Mouse (Mus musculus) erythroid progenitor cell, adult 5-6 weeks (primary cell): Measurements from ENCODE around the gene Traip. TPM values are rescaled to one million over a fixed set of nuclear protein-coding genes. Genes with fewer than 3 reads are reported as not detected.

Experiments
- ATAC-seq: replicated peaks from 2 replicates; pipeline ENCODE4 v1.8.0; 2016; ENCODE audit warnings: moderate number of reproducible peaks, mild to moderate bottlenecking, moderate TSS enrichment, inconsistent platforms; ENCODE audit not compliant: poor library complexity, low FRiP score, severe bottlenecking
- total RNA-seq, 2 experiments: library from RNA; stranded (forward) in 1 of 2; stranded (reverse) in 1 of 2; fragments of 150-400 nt in 1 of 2; fragments of 186-747, 209-891 nt in 1 of 2; gene quantifications; 2 replicates each; pipeline versions ENCODE4 v1.2.3 to v1.2.4; 2015 to 2017; ENCODE audit warnings: low replicate concordance in 2 of 2

Gene Traip
- total RNA-seq (2015; ENCODE audit: low replicate concordance): 12.6 and 19.3 TPM in 2 replicates
- total RNA-seq (2017; ENCODE audit: low replicate concordance): 50.4 and 51.5 TPM in 2 replicates

- no peak for ATAC-seq
These were observed at the start of gene Traip for GRCm38 (mm10) chr9:107949922-107950235. Gene Traip (plus strand): TSS chr9:107950136.

GRCm38 (mm10) chr9:107900840-107901626 lies 48.9 kb upstream of the Traip start:
- 0 out of 2 replicates have a peak, but pooled peaks have one; percentile 45 for ATAC-seq

GRCm38 (mm10) chr9:107901627-107901914 lies 48.4 kb upstream of the Traip start:
- no peak for ATAC-seq

DNA sequence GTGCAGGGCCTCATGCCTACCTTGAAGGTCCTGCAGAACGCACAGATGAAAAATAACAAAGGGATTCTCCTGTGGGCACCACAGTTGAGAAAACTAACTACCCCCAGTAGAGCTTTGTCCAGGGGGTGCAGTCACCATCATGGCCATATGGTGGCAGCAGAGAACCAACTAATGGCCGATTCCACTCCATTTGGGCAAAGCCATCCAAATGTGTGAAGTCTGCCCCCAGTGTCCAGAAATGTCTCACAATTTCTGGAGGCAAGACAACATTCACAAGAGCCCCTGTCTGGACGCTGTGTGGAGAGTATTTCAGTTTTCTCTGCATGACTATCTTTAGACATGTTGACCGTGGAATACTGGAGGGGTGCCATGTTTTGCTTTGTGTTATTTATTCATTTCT lies 45.2 kb upstream of the Traip start:
- ATAC-seq: peak; percentile 89

- no peak for ATAC-seq
These were observed 43.5 kb upstream of the Traip start, which contains the start of gene Mst1r for GRCm38 (mm10) chr9:107906252-107906966. Gene Mst1r (plus strand): TSS chr9:107906873.

DNA sequence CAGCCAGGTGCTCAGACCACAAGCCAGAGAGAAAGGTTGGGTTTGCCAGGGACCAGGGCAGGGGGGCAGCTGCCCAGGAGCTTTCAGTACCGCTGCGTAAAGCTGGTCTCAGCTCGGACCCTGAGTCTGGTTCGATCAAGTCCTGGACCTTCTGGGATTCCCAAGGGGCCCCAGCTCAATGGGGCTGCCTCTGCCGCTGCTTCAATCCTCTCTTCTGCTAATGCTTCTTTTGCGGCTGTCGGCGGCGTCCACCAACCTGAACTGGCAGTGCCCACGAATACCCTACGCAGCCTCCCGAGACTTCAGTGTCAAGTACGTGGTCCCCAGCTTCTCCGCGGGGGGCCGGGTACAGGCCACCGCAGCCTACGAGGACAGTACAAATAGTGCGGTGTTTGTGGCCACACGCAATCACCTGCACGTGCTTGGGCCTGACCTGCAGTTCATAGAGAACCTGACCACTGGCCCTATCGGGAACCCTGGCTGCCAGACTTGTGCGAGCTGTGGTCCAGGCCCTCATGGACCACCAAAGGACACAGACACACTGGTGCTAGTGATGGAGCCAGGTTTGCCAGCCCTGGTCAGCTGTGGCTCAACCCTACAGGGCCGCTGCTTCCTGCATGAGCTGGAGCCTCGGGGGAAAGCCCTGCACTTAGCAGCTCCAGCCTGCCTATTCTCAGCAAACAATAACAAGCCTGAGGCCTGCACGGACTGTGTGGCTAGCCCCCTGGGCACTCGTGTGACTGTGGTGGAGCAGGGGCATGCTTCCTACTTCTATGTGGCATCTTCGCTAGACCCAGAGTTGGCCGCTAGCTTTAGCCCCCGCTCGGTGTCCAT lies 42.8 kb upstream of the Traip start:
- no peak for ATAC-seq

DNA sequence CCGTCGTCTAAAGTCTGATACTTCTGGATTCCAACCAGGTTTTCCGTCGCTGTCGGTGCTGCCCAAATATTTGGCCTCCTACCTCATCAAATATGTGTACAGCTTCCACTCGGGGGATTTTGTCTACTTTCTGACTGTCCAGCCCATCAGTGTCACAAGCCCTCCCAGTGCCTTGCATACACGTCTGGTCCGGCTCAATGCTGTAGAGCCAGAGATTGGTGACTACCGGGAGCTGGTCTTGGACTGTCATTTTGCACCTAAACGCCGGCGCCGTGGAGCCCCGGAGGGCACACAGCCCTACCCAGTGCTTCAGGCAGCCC lies 42.2 kb upstream of the Traip start:
- no peak for ATAC-seq

GRCm38 (mm10) chr9:107908410-107909158 lies 41.4 kb upstream of the Traip start:
- ATAC-seq: no peak

DNA sequence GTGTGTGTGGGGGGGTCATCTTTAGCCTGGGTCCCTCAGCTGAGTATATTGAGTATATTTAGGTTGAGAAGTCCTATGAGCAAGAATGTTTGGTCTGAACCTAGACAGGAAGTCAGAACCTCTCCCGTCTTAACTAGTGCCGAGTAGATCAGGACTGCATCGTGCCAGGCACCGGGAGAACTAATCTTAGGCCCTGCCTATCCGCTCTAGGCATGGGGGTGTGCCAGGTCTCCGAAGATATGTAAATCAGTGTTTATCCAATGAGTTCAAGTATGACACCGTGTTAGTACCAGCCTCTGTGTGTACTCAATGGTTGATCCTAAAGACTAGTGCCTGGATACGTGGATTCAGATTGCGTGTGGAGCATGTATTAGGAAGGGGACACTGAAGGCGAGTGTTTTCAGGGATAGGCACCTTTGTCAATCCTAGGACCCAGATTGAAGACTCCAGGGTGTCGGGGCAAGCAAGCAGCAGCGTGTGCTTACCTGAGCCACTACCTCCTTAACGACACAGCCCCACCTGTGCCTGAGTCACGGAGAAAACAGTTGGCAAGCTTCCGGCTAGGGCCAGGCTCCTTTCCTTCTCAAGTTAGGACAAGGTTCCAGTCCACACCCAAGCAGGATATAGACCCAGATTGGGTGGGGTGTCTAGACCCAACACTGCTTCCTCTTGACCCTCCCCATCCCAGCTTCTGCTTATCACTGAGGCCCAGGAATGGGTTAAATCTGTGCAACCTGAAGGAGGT lies 39.7 kb upstream of the Traip start:
- no peak for ATAC-seq

DNA sequence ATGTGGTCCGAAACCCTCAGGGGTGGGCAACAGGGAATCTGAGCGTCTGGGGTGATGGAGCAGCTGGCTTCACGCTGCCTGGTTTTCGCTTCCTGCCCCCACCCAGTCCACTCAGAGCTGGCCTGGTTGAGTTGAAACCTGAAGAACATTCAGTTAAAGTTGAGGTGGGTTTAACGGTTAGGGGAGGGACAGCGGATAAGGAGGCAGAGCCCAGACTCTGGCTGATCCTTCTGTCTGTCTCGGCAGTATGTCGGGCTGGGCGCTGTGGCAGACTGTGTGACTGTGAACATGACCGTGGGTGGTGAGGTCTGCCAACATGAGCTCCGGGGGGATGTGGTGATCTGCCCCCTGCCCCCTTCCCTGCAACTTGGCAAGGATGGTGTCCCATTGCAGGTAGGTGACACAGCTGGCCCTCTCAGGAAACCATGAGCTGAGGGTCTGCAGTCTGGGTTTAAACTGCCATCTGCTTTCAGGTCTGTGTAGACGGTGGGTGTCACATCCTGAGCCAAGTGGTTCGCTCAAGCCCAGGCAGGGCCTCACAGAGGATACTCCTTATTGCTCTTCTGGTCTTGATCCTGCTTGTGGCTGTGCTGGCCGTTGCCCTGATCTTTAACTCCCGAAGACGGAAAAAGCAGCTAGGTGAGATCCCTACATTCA lies 35.0 kb upstream of the Traip start:
- ATAC-seq: no peak

GRCm38 (mm10) chr9:107917895-107918608 lies 31.9 kb upstream of the Traip start:
- ATAC-seq: no peak

GRCm38 (mm10) chr9:107918884-107919283 lies 31.1 kb upstream of the Traip start:
- ATAC-seq: no peak

- no peak for ATAC-seq
These were observed 30.5 kb upstream of the Traip start for GRCm38 (mm10) chr9:107919441-107919840.

- no peak for ATAC-seq
These were observed 26.9 kb upstream of the Traip start for GRCm38 (mm10) chr9:107923021-107923420.

DNA sequence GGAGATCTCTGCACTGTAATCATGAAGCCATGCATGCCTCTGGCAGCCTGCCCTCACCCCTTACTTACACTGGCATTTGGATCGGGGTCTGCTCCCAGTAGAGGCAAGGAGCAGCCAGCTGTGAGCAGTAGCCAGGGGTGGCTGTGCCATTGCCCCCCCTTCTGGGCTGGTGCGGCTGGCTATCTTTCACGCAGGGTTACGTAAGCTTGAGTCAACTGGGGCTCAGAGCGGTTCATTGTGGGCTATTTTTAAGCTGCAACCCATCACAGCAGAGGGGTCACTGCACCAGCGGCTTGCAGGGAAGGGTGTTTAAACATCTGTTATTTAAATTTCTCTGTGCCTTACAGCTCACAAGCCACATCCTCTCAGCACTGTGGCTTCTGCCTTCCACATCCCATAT lies 26.0 kb upstream of the Traip start:
- ATAC-seq: no peak

GRCm38 (mm10) chr9:107925251-107925650 lies 24.7 kb upstream of the Traip start:
- no peak for ATAC-seq

DNA sequence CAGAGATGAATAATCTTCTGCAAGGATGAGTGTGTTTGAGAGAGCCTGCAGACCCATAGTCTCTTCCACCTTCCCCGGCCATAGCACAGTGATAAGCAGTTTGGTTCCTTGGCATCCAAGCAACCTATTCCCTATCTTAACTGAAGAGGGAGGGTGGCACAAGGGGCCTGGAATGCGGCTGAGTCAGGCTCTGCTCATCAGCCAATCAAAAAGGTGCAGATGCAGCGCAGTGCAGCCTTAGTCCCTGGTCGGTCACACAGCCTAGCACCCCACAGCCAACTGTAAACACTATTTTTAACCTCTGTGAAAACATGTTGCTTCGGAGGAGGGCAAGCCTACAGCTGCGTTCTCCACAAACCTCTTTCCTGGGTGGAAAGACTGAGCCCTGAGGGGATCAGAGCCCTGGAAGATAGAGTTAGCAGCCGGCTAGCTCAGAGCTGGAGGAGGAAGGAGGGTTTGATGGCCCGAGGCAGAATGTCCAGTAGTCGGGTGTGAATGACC lies 23.0 kb upstream of the Traip start:
- ATAC-seq: no peak

- no peak for ATAC-seq
These were observed 22.2 kb upstream of the Traip start for GRCm38 (mm10) chr9:107927749-107928148.
